Mouse (Mus musculus) midbrain, embryonic 15.5 days (tissue): ENCODE measurements at regions not wholly inside any gene's neighbourhood (a gene's known extent, or its start where the extent isn't known, plus 50 kb on each side); places are given as distances from the start of the nearest gene placed in this dataset.

Source experiments
- ATAC-seq: fragments of 200-750 bp; cut with Nextera tagmentation; replicated peaks from 2 replicates; pipeline ENCODE4 v1.8.0; 2017; ENCODE audit warnings: moderate TSS enrichment
- H3K27ac ChIP-seq: fragments of 300-500 bp; sonication (generic); 2 replicates; pipeline ENCODE4 v1.5.1; 2015; ENCODE audit warnings: mild to moderate bottlenecking, inconsistent platforms
- H3K27me3 ChIP-seq: fragments of 300-500 bp; sonication (generic); replicated peaks from 2 replicates; pipeline ENCODE4 v1.6.1; 2015; ENCODE audit warnings: inconsistent platforms
- H3K36me3 ChIP-seq: fragments of 300-500 bp; sonication (generic); replicated peaks from 2 replicates; pipeline ENCODE4 v1.6.1; 2015; ENCODE audit warnings: inconsistent platforms
- H3K4me1 ChIP-seq: fragments of 300-500 bp; sonication (generic); 2 replicates; pipeline ENCODE4 v1.6.1; 2015; ENCODE audit warnings: inconsistent platforms
- H3K4me2 ChIP-seq: fragments of 300-500 bp; sonication (generic); 2 replicates; pipeline ENCODE4 v1.6.1; 2015; ENCODE audit warnings: inconsistent platforms, mild to moderate bottlenecking, moderate library complexity
- H3K4me3 ChIP-seq: fragments of 300-500 bp; sonication (generic); 2 replicates; pipeline ENCODE4 v1.5.1; 2015; ENCODE audit warnings: mild to moderate bottlenecking, inconsistent platforms
- H3K9ac ChIP-seq: fragments of 300-500 bp; sonication (generic); 2 replicates; pipeline ENCODE4 v1.6.1; 2015; ENCODE audit warnings: mild to moderate bottlenecking, inconsistent platforms
- H3K9me3 ChIP-seq: fragments of 300-500 bp; sonication (generic); 2 replicates; pipeline ENCODE4 v1.6.1; 2016; ENCODE audit warnings: inconsistent platforms
- WGBS: fragments of 180-500 bp; shearing (Covaris S2); methylation state at CpG from one replicate; pipeline ENCODE4 v1.1.7; 2015; ENCODE audit warnings: mixed read lengths; 5-methylcytosine and 5-hydroxymethylcytosine counted together

GRCm38 (mm10) chr7:115086542-115087448 lies 343.3 kb downstream of the Insc start:
- Histone ChIP-seq H3K27me3 (no peaks in the 10 kb centered on the region), H3K9ac (no peak overlapping the region), H3K4me3 (no peak overlapping the region), H3K4me2 (no peak overlapping the region), H3K9me3 (no peaks in the 10 kb centered on the region), H3K27ac (no peak overlapping the region), H3K36me3 (no peaks in the 10 kb centered on the region), H3K4me1 (no peaks in the 10 kb centered on the region)
- 78% methylated on average over 4 of the region's 4 CpGs for WGBS
- no peak for ATAC-seq

DNA sequence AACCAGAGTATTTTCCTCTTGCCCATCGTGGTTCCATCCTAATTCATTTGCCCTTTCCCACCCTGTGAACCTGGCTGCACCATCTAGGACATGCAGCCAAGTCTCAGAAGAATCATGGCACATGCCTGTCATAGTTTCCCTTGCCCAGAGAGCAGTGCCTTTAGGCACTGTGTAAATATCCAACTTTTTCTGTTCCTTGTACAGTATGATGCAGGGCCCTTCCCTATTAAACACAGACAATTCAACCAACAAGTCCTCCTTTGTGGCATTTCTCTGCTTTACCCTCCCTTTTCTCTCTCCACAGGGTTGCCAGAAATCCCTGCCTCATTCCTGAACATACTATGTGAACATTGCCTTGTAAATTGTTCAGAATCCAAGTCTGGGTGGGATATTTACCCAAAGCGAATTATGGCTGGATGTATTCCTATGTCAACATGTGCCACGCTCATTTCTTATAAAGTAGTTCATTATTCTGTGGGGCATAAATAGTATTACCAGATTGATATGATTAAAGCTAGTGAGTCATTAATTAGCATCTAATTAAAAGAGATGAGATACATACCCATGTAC lies 349.1 kb downstream of the Insc start:
- no peaks in the 10 kb centered on the region for H3K9me3 ChIP-seq
- no peaks in the 10 kb centered on the region for H3K27me3 ChIP-seq
- H3K4me1 ChIP-seq = no peaks in the 10 kb centered on the region
- WGBS = 77% methylated on average over 3 of the region's 3 CpGs
- H3K36me3 ChIP-seq = no peaks in the 10 kb centered on the region
- no peak overlapping the region for H3K4me3 ChIP-seq
- H3K4me2 ChIP-seq = no peak overlapping the region
- ATAC-seq = no peak
- H3K9ac ChIP-seq = no peak overlapping the region
- no peak overlapping the region for H3K27ac ChIP-seq

GRCm38 (mm10) chr7:115106041-115106440 lies 362.5 kb downstream of the Insc start:
- H3K9ac ChIP-seq = no peak overlapping the region
- WGBS = 73% methylated on average over 2 of the region's 2 CpGs
- no peak overlapping the region for H3K4me2 ChIP-seq
- no peaks in the 10 kb centered on the region for H3K9me3 ChIP-seq
- H3K27me3 ChIP-seq = no peaks in the 10 kb centered on the region
- no peak overlapping the region for H3K4me3 ChIP-seq
- no peaks in the 10 kb centered on the region for H3K4me1 ChIP-seq
- no peaks in the 10 kb centered on the region for H3K36me3 ChIP-seq
- no peak for ATAC-seq
- no peak overlapping the region for H3K27ac ChIP-seq

DNA sequence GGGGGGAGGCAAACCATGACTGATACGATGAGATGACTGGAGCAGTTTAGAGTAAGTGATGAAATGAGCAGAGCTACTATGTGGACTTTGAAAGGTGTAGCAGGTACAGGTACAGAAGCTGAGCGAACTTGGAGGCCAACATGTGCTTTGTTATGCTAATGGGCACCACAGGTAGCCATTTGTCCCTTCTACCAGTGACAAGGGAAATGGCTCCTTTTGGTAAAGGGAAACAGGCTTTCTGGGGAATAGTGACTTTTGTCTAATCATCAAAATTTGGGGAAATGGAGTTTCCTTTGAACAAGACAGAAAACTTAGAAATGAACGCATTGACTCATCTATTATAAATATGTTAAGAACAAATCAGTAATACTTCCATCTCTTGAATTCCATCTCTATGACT lies 368.8 kb downstream of the Insc start:
- H3K9ac ChIP-seq = no peak overlapping the region
- no peaks in the 10 kb centered on the region for H3K36me3 ChIP-seq
- H3K4me1 ChIP-seq = no peaks in the 10 kb centered on the region
- H3K27me3 ChIP-seq = no peaks in the 10 kb centered on the region
- H3K4me2 ChIP-seq = no peak overlapping the region
- no peak overlapping the region for H3K4me3 ChIP-seq
- no peak overlapping the region for H3K27ac ChIP-seq
- WGBS = 56% methylated on average over 3 of the region's 3 CpGs
- ATAC-seq = no peak
- H3K9me3 ChIP-seq = no peaks in the 10 kb centered on the region

- 62% methylated on average over 2 of the region's 2 CpGs for WGBS
- Histone ChIP-seq H3K4me2 (no peak overlapping the region), H3K27ac (no peak overlapping the region), H3K4me3 (no peak overlapping the region), H3K9me3 (no peaks in the 10 kb centered on the region), H3K9ac (no peak overlapping the region), H3K4me1 (no peaks in the 10 kb centered on the region), H3K27me3 (no peaks in the 10 kb centered on the region), H3K36me3 (no peaks in the 10 kb centered on the region)
- ATAC-seq = no peak
Measured at GRCm38 (mm10) chr7:115123283-115123682, 379.8 kb downstream of the Insc start.

GRCm38 (mm10) chr7:115129001-115129400 lies 385.5 kb downstream of the Insc start:
- Histone ChIP-seq H3K27me3 (no peaks in the 10 kb centered on the region), H3K4me2 (no peak overlapping the region), H3K9ac (no peak overlapping the region), H3K4me1 (peaks cover 10% of the 10 kb centered on the region), H3K27ac (no peak overlapping the region), H3K9me3 (no peaks in the 10 kb centered on the region), H3K4me3 (no peak overlapping the region), H3K36me3 (no peaks in the 10 kb centered on the region)
- WGBS = 9% methylated on average over 3 of the region's 3 CpGs
- no peak for ATAC-seq

DNA sequence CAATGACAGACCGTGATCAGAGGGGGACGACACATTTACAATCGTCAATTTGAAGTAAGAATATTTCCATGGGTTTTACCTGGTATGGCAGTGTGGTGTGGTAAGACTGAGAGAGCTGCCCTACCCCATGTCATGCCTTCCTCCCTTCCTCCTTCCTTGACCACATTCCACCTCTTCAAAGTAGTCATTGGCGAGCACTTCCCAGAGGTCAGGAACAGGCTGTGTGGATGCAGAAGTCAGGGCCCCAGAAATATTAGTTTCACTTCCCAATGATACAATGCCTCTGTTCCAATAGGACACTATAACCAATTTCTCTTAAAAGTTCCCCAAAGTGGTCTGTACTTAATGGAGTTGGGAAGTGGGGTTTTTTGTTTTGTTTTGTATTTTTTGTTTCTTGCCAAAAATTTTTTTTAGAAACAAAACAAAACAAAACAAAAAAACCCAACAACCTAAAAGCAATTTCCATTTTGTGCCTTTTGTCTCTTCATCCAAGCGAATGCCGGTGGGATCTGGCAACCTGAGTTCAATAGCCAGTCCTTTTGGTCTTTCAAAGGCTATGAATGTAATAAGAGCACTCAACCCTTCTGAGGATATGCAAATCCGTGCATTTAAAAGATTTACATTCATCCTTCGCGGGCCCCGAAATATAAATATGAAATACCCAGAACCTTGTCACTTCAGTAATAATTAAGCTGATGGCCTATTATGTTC lies 387.9 kb downstream of the Insc start:
- Histone ChIP-seq H3K36me3 (no peaks in the 10 kb centered on the region), H3K4me2 (no peak overlapping the region), H3K4me3 (no peak overlapping the region), H3K27me3 (no peaks in the 10 kb centered on the region), H3K9me3 (no peaks in the 10 kb centered on the region), H3K4me1 (peaks cover 10% of the 10 kb centered on the region), H3K9ac (no peak overlapping the region), H3K27ac (no peak overlapping the region)
- 50% methylated on average over 10 of the region's 10 CpGs for WGBS
- ATAC-seq = no peak

DNA sequence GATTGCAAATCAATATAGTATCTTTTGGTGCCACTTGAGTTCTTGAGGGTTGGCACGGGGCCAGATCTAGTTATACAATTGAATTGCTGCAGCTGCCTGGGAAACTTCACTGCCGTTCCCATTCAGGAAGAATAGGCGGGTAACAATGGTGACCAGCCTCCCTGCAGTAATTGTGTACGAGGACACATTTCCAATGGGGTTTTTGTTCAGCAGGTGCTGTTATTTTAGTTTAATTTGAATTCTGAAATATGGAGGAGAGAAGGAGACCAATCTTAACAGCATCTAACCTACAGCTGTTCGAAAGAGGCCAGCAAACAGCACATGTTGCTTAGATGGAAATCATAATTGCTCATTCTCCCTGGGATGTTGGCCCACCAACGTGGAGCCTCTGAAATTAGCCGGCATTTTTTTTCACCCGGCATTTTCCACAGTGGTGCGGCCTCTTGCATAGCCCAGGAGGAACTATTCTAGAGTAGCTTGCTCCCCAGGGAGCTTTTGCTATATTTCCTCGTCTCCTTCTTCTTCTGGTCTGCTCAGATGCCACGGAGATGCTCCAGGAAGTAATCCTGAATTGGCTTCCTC lies 388.6 kb downstream of the Insc start:
- WGBS = 18% methylated on average over 11 of the region's 11 CpGs
- H3K9ac ChIP-seq = no peak overlapping the region
- H3K27me3 ChIP-seq = no peaks in the 10 kb centered on the region
- H3K4me2 ChIP-seq = no peak overlapping the region
- no peak overlapping the region for H3K4me3 ChIP-seq
- peaks cover 10% of the 10 kb centered on the region for H3K4me1 ChIP-seq
- H3K36me3 ChIP-seq = no peaks in the 10 kb centered on the region
- H3K27ac ChIP-seq = no peak overlapping the region
- no peaks in the 10 kb centered on the region for H3K9me3 ChIP-seq
- no peak for ATAC-seq

DNA sequence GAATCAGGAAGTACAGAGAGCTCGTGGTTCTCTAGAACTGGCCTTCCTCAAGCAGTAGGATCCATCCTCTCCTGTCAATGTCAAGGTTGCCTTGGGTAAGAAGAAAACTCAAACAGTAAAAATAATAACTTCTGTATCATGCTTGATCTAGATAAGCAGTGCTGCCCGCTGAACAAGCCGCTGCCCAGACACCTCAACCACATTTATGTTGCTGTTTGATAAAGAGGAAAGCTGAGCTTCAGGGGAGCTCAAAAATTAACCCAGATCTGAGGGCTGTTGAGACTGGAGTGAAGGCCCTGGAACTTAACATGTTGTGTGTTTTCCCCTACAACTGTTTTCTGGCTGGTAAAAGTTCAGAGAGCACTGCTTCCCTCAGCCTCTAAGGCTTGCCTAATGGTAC lies 389.1 kb downstream of the Insc start:
- H3K4me3 ChIP-seq = no peak overlapping the region
- H3K4me1 ChIP-seq = peaks cover 10% of the 10 kb centered on the region
- H3K27me3 ChIP-seq = no peaks in the 10 kb centered on the region
- no peak overlapping the region for H3K9ac ChIP-seq
- H3K27ac ChIP-seq = no peak overlapping the region
- no peaks in the 10 kb centered on the region for H3K36me3 ChIP-seq
- H3K9me3 ChIP-seq = no peaks in the 10 kb centered on the region
- WGBS = 82% methylated on average over 3 of the region's 3 CpGs
- H3K4me2 ChIP-seq = no peak overlapping the region
- no peak for ATAC-seq

DNA sequence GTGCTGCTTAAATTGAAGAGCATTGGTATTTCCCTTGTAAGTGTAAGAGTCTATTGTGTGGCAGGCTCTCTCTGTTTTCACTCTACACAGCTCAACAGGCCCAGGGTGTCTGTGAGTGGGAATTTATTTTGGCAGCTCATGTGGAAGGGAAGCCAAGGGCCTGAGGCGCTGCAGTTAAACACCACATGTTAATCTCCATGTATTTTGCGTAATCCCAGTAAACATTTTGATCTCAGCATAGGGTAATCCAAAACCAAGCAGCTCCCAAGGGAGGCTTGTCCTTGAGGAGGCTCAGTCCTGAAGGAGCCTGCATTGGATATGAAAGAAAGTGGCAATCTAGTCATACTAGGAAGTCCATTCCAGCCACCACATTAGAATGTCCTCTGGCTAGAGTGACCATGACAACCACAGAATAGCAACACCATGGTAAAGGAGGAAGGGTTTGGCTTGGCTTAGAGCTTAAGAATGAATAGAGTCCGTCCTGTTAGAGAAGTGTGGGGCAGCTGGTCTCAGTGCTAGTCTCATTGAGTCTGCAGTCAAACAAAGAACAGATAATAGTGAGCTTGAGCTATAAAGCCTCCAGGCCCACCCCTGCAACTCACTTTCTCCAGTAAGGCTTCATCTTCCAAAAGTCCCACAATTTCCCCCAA lies 391.6 kb downstream of the Insc start:
- H3K36me3 ChIP-seq = no peaks in the 10 kb centered on the region
- peaks cover 10% of the 10 kb centered on the region for H3K4me1 ChIP-seq
- no peak overlapping the region for H3K27ac ChIP-seq
- no peak overlapping the region for H3K4me2 ChIP-seq
- 67% methylated on average over 3 of the region's 3 CpGs for WGBS
- no peak overlapping the region for H3K9ac ChIP-seq
- no peak for ATAC-seq
- no peak overlapping the region for H3K4me3 ChIP-seq
- no peaks in the 10 kb centered on the region for H3K27me3 ChIP-seq
- H3K9me3 ChIP-seq = no peaks in the 10 kb centered on the region

GRCm38 (mm10) chr7:115140286-115140685 lies 396.8 kb downstream of the Insc start:
- Histone ChIP-seq H3K9me3 (no peaks in the 10 kb centered on the region), H3K4me2 (no peak overlapping the region), H3K9ac (no peak overlapping the region), H3K27me3 (no peaks in the 10 kb centered on the region), H3K27ac (no peak overlapping the region), H3K4me1 (no peaks in the 10 kb centered on the region), H3K4me3 (no peak overlapping the region), H3K36me3 (no peaks in the 10 kb centered on the region)
- 33% methylated on average over 3 of the region's 3 CpGs for WGBS
- no peak for ATAC-seq

GRCm38 (mm10) chr7:115142163-115142562 lies 398.7 kb downstream of the Insc start:
- no peaks in the 10 kb centered on the region for H3K27me3 ChIP-seq
- no peak overlapping the region for H3K27ac ChIP-seq
- WGBS = 78% methylated on average over 2 of the region's 2 CpGs
- no peak overlapping the region for H3K4me3 ChIP-seq
- ATAC-seq = no peak
- H3K36me3 ChIP-seq = no peaks in the 10 kb centered on the region
- H3K4me1 ChIP-seq = no peaks in the 10 kb centered on the region
- H3K4me2 ChIP-seq = no peak overlapping the region
- no peaks in the 10 kb centered on the region for H3K9me3 ChIP-seq
- no peak overlapping the region for H3K9ac ChIP-seq
